Mouse (Mus musculus) heart, embryonic 15.5 days (tissue): Measurements from ENCODE around the gene Hk1. TPM values are rescaled to one million over a fixed set of nuclear protein-coding genes. Genes with fewer than 3 reads are reported as not detected.
"Not testable (repeated sequence)": the region's sequence is repeated elsewhere in the genome, so short reads cannot be mapped to it uniquely, and the experiment has no call there.

Experiments used
- ATAC-seq: fragments of 200-750 bp; cut with Nextera tagmentation; replicated peaks from 2 replicates; pipeline ENCODE4 v1.8.0; 2017; ENCODE audit warnings: low read depth, moderate TSS enrichment; ENCODE audit not compliant: insufficient number of reproducible peaks, insufficient read depth, low FRiP score
- H3K27ac ChIP-seq: fragments of 300-500 bp; sonication (generic); 2 replicates; pipeline ENCODE4 v1.5.1; 2015; ENCODE audit warnings: mild to moderate bottlenecking, inconsistent platforms
- H3K27me3 ChIP-seq: fragments of 300-500 bp; sonication (generic); 2 replicates; pipeline ENCODE4 v1.6.1; 2015; ENCODE audit warnings: inconsistent platforms
- H3K36me3 ChIP-seq: fragments of 300-500 bp; sonication (generic); 2 replicates; pipeline ENCODE4 v1.6.1; 2015; ENCODE audit warnings: mild to moderate bottlenecking, inconsistent platforms
- H3K4me1 ChIP-seq: fragments of 300-500 bp; sonication (generic); replicated peaks from 2 replicates; pipeline ENCODE4 v1.6.1; 2015; ENCODE audit warnings: inconsistent platforms
- H3K4me2 ChIP-seq: fragments of 300-500 bp; sonication (generic); 2 replicates; pipeline ENCODE4 v1.6.1; 2015; ENCODE audit warnings: inconsistent platforms, mild to moderate bottlenecking, moderate library complexity
- H3K4me3 ChIP-seq: fragments of 300-500 bp; sonication (generic); 2 replicates; pipeline ENCODE4 v1.5.1; 2015; ENCODE audit warnings: mild to moderate bottlenecking, inconsistent platforms
- H3K9ac ChIP-seq: fragments of 300-500 bp; sonication (generic); 2 replicates; pipeline ENCODE4 v1.6.1; 2015; ENCODE audit warnings: mild to moderate bottlenecking, inconsistent platforms
- H3K9me3 ChIP-seq: fragments of 300-500 bp; sonication (generic); replicated peaks from 2 replicates; pipeline ENCODE4 v1.6.1; 2016; ENCODE audit warnings: inconsistent platforms
- WGBS: fragments of 180-500 bp; shearing (Covaris S2); methylation state at CpG from one replicate; pipeline ENCODE4 v1.1.7; 2015; ENCODE audit warnings: mixed read lengths; 5-methylcytosine and 5-hydroxymethylcytosine counted together
- polyA plus RNA-seq: library from polyadenylated mRNA; unstranded; fragments of >200 nt; fragmentation: Nextera tagmentation; extraction: Ambion mirVana; gene quantifications from 2 replicates; pipeline ENCODE4 v1.2.1, GENCODE M21; 2015

Gene Hk1
- polyA plus RNA-seq, 1 experiment from 2014 or later, result 190 TPM

DNA sequence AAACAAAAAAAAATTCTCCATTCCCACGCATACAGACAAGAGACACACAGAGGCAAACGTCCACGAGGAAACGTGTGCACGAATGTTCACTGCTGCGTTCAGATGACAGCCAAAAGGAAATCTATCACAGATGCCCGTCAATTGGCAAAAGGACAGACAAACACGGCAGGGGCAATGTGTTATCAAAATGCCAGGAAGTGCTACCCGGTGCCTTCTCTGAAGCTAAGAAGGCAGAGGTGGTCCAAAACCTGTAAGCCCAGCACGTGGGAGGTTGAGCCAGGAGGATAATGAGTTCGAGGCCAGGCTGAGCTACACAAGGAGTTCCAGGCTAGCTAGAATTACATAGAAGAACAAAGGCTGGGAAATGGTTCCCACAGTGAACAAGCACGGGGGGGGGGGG is 47.9 kb downstream of the Hk1 start:
- Histone ChIP-seq H3K4me1 (peaks cover 91% of the 10 kb centered on the region), H3K4me3 (peak overlapping the region; percentile 27), H3K27ac (peak overlapping the region; percentile 94), H3K27me3 (no peaks in the 10 kb centered on the region), H3K4me2 (peak overlapping the region; percentile 55), H3K9me3 (no peaks in the 10 kb centered on the region), H3K36me3 (no peaks in the 10 kb centered on the region), H3K9ac (no peak overlapping the region)
- 54% methylated on average over 12 of the region's 12 CpGs for WGBS
- no peak for ATAC-seq

DNA sequence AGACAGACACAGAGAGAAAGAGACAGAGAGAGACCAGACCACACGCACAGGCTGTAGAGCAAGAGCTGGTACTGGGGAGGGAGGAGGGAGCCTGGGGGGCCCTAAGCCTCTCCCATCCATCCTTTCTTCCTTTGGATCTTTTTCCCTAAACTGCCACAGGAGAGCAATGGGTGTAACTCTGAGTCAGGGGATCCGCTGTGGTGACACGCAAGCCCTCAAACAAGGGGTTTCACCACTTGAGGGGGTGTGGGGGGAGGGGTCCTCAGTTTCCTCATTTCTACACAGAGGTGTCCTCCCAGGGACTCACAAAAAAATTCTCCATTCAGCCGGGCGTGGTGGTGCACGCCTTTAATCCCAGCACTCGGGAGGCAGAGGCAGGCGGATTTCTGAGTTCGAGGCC is 48.4 kb downstream of the Hk1 start:
- Histone ChIP-seq H3K27me3 (no peaks in the 10 kb centered on the region), H3K36me3 (no peaks in the 10 kb centered on the region), H3K4me2 (peak overlapping the region; percentile 55; the same call in 1 of the 2 replicates), H3K4me3 (no peak overlapping the region), H3K9ac (no peak overlapping the region), H3K9me3 (no peaks in the 10 kb centered on the region), H3K4me1 (peaks cover 91% of the 10 kb centered on the region), H3K27ac (peak overlapping the region; percentile 94)
- no peak for ATAC-seq
- 89% methylated on average over 9 of the region's 9 CpGs for WGBS

- Histone ChIP-seq H3K4me3 (no peak overlapping the region), H3K27me3 (no peaks in the 10 kb centered on the region), H3K36me3 (no peaks in the 10 kb centered on the region), H3K4me1 (peaks cover 86% of the 10 kb centered on the region), H3K9me3 (no peaks in the 10 kb centered on the region), H3K9ac (peak overlapping the region; percentile 33), H3K4me2 (peak overlapping the region; percentile 37), H3K27ac (peak overlapping the region; percentile 94)
- ATAC-seq, result peak; percentile 13
- 35% methylated on average over 7 of the region's 7 CpGs for WGBS
Measured at GRCm38 (mm10) chr10:62329846-62330245, 49.9 kb downstream of the Hk1 start.

DNA sequence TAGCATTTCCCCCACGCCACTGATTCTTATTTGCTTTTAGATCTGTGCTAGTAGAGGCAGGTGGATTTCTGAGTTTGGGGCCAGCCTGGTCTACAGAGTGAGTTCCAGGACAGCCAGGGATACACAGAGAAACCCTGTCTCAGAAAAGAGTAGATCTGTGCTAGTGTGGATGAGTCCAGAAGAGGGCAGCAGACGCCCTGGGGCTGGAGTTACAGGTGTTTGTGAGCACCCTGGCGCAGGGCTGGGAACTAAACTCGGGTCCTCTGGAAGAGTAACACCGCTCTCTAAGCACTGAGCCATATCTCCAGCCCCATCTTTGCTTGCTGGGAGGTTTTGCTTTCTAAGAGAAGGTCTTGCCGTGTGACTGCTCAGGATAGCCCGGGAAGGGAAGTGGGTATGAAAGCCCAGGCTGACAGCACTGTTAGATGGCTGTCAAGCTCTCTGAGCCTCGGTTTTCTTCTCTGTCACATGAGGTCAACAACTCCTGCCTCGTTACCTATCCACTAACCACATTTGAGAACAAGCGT is 50.8 kb downstream of the Hk1 start:
- 84% methylated on average over 10 of the region's 10 CpGs for WGBS
- H3K27ac ChIP-seq, result peak overlapping the region; percentile 94
- peaks cover 83% of the 10 kb centered on the region for H3K4me1 ChIP-seq
- ATAC-seq, result no peak
- H3K36me3 ChIP-seq, result no peaks in the 10 kb centered on the region
- no peak overlapping the region for H3K4me3 ChIP-seq
- H3K9me3 ChIP-seq, result no peaks in the 10 kb centered on the region
- peak overlapping the region; percentile 37; the same call in 1 of the 2 replicates for H3K4me2 ChIP-seq
- peak overlapping the region; percentile 30; the same call in 1 of the 2 replicates for H3K9ac ChIP-seq
- H3K27me3 ChIP-seq, result no peaks in the 10 kb centered on the region

DNA sequence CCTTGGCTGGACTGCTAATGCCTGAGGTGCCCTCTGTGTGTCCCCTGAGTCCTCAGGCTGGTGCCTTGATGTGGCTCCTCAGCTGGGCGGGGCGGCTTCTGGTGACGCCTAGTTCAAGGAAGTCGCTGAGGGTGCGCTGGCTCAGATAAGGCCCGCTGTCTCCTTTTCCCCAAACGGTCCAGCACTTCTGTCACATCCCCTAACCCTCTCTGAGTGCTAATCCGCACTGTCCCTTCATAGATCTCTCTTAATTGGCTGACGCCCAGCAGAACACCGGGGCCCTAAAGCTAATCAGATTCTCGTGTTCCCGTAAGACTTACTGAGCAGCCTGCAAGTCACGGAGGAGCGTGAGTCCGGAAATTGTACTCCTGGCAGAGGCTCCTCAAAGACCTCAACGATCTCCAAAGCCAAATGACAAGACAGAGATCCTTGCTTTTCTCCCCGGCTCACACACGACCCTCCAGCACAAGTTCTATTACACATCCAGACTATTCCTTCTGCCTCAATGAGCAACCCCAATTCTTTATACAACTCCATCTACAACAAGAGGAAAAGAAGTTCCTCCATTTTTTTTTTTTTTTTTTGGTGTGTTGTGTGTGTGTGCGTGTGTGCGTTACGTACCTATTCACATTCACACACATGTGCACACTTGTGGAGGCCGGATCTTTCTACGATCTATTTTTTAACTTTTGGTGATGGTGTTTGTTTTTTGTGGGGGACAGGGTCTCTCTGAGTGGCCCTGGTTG is 52.0 kb downstream of the Hk1 start:
- Histone ChIP-seq H3K4me3 (peak overlapping the region; percentile 12; the same call in 1 of the 2 replicates), H3K9ac (peak overlapping the region; percentile 18; the same call in 1 of the 2 replicates), H3K4me2 (peak overlapping the region; percentile 43), H3K27me3 (no peaks in the 10 kb centered on the region), H3K36me3 (no peaks in the 10 kb centered on the region), H3K27ac (peak overlapping the region; percentile 94), H3K9me3 (no peaks in the 10 kb centered on the region), H3K4me1 (peaks cover 71% of the 10 kb centered on the region)
- WGBS, result 33% methylated on average over 23 of the region's 23 CpGs
- ATAC-seq, result peak; percentile 25

- Histone ChIP-seq H3K9ac (peak overlapping the region; percentile 18; the same call in 1 of the 2 replicates), H3K9me3 (no peaks in the 10 kb centered on the region), H3K4me3 (no peak overlapping the region), H3K27me3 (no peaks in the 10 kb centered on the region), H3K27ac (peak overlapping the region; percentile 94), H3K4me2 (peak overlapping the region; percentile 43), H3K36me3 (no peaks in the 10 kb centered on the region), H3K4me1 (peaks cover 65% of the 10 kb centered on the region)
- ATAC-seq, result no peak
- 66% methylated on average over 8 of the region's 8 CpGs for WGBS
Measured at GRCm38 (mm10) chr10:62326818-62327571, 52.7 kb downstream of the Hk1 start.

DNA sequence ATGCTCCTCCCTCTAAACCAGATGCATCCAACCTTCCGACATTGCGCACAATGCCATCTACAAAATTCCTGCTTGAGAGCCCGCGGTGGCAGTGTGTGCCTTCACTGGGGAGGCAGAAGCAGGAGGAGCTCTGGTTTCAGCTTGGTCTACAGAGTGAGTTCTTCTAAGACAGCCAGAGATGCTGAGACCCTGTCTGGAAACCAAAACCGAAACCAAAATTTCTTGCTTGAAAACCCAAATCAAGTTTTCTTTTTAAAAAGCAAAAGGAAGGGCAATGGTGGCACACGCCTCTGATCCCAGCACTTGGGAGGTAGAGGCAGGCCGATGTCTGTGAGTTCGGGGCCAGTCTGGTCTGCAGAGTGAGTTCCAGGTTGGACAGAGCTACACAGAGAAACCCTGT is 53.7 kb downstream of the Hk1 start:
- Histone ChIP-seq H3K36me3 (no peaks in the 10 kb centered on the region), H3K27ac (peak overlapping the region; percentile 94), H3K9me3 (no peaks in the 10 kb centered on the region), H3K9ac (no peak overlapping the region), H3K4me2 (no peak overlapping the region), H3K4me1 (peaks cover 67% of the 10 kb centered on the region), H3K27me3 (no peaks in the 10 kb centered on the region), H3K4me3 (no peak overlapping the region)
- WGBS, result 93% methylated on average over 8 of the region's 8 CpGs
- no peak for ATAC-seq

DNA sequence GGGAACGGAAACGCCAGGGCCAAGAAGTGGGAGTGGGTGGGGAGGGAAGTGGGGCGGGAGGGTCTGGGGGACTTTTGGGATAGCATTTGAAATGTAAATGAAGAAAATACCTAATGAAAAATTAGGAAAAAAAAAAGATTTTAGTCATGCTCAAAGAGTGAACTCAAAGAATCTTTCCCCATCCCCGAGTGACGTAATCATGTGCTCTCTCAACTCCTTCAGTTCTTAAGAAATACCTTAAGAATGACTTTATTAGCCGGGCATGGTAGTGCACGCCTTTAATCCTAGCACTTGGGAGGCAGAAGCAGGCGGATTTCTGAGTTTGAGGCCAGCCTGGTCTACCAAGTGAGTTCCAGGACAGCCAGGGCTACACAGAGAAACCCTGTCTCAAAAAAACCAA is 56.9 kb downstream of the Hk1 start:
- H3K4me3 ChIP-seq, H3K27ac ChIP-seq, H3K9ac ChIP-seq, H3K27me3 ChIP-seq, H3K9me3 ChIP-seq, H3K36me3 ChIP-seq, ATAC-seq, H3K4me2 ChIP-seq: not testable (repeated sequence)
- peaks cover 56% of the 10 kb centered on the region for H3K4me1 ChIP-seq
- WGBS, result 90% methylated on average over 8 of the region's 8 CpGs

GRCm38 (mm10) chr10:62321457-62321856 is 58.3 kb downstream of the Hk1 start:
- no peak for ATAC-seq

GRCm38 (mm10) chr10:62320402-62320978 is 59.2 kb downstream of the Hk1 start:
- Histone ChIP-seq H3K9ac (no peak overlapping the region), H3K4me2 (no peak overlapping the region), H3K4me1 (peaks cover 50% of the 10 kb centered on the region), H3K4me3 (no peak overlapping the region), H3K9me3 (no peaks in the 10 kb centered on the region), H3K27ac (no peak overlapping the region), H3K36me3 (no peaks in the 10 kb centered on the region), H3K27me3 (no peaks in the 10 kb centered on the region)
- 76% methylated on average over 9 of the region's 9 CpGs for WGBS
- peak; percentile 19; the same call in 1 of the 2 replicates for ATAC-seq

More at GRCm38 (mm10) chr10:62321457-62321856, 58.3 kb downstream of the Hk1 start:
- Histone ChIP-seq H3K9me3 (no peaks in the 10 kb centered on the region), H3K27ac (no peak overlapping the region), H3K4me3 (no peak overlapping the region), H3K9ac (no peak overlapping the region), H3K4me2 (no peak overlapping the region), H3K4me1 (peaks cover 56% of the 10 kb centered on the region), H3K27me3 (no peaks in the 10 kb centered on the region), H3K36me3 (no peaks in the 10 kb centered on the region)
- 60% methylated on average over 9 of the region's 9 CpGs for WGBS

- no peak overlapping the region for H3K4me2 ChIP-seq
- 66% methylated on average over 7 of the region's 7 CpGs for WGBS
- no peak overlapping the region for H3K4me3 ChIP-seq
- H3K4me1 ChIP-seq, result peaks cover 48% of the 10 kb centered on the region
- peaks cover 3% of the 10 kb centered on the region; the same call in 1 of the 2 replicates for H3K36me3 ChIP-seq
- H3K27ac ChIP-seq, result no peak overlapping the region
- H3K9me3 ChIP-seq, result no peaks in the 10 kb centered on the region
- ATAC-seq, result no peak
- H3K9ac ChIP-seq, result no peak overlapping the region
- no peaks in the 10 kb centered on the region for H3K27me3 ChIP-seq
Measured at GRCm38 (mm10) chr10:62319154-62319553, 60.6 kb downstream of the Hk1 start.
